Mouse (Mus musculus) midbrain, embryonic 14.5 days (tissue): Measurements from ENCODE around the gene Sbno2. TPM values are rescaled to one million over a fixed set of nuclear protein-coding genes. Genes with fewer than 3 reads are reported as not detected.

Experiments used
- ATAC-seq: fragments of 200-750 bp; cut with Nextera tagmentation; 2 replicates; pipeline ENCODE4 v1.8.0; 2017; ENCODE audit warnings: moderate number of reproducible peaks, moderate library complexity; ENCODE audit not compliant: low FRiP score, low TSS enrichment
- DNase-seq: peaks from one replicate; pipeline ENCODE4 v3.0.0-alpha.2; 2015
- H3K27ac ChIP-seq: fragments of 300-500 bp; sonication (generic); replicated peaks from 2 replicates; pipeline ENCODE4 v1.5.1; 2014; ENCODE audit warnings: mild to moderate bottlenecking, low read depth, low read length, moderate library complexity
- H3K27me3 ChIP-seq: fragments of 300-500 bp; sonication (generic); 2 replicates; pipeline ENCODE4 v1.6.1; 2014; ENCODE audit warnings: low read length, control low read depth, mixed read lengths; ENCODE audit not compliant: control insufficient read depth, insufficient read depth
- H3K36me3 ChIP-seq: fragments of 300-500 bp; sonication (generic); 2 replicates; pipeline ENCODE4 v1.6.1; 2014; ENCODE audit warnings: low read length, control low read depth; ENCODE audit not compliant: control insufficient read depth, insufficient read depth
- H3K4me1 ChIP-seq: fragments of 300-500 bp; sonication (generic); 2 replicates; pipeline ENCODE4 v1.6.1; 2014; ENCODE audit warnings: mild to moderate bottlenecking, antibody characterized with exemption, low read length, control low read depth; ENCODE audit not compliant: control insufficient read depth, insufficient read depth
- H3K4me2 ChIP-seq: fragments of 300-500 bp; sonication (generic); 2 replicates; pipeline ENCODE4 v1.6.1; 2014; ENCODE audit warnings: mild to moderate bottlenecking, low read length, moderate library complexity
- H3K4me3 ChIP-seq: fragments of 300-500 bp; sonication (generic); replicated peaks from 2 replicates; pipeline ENCODE4 v1.5.1; 2014; ENCODE audit warnings: low read depth, low read length
- H3K9ac ChIP-seq: fragments of 300-500 bp; sonication (generic); replicated peaks from 2 replicates; pipeline ENCODE4 v1.6.1; 2014; ENCODE audit warnings: mild to moderate bottlenecking, low read length, moderate library complexity
- H3K9me3 ChIP-seq: fragments of 300-500 bp; sonication (generic); 2 replicates; pipeline ENCODE4 v1.6.1; 2016; ENCODE audit warnings: low read length, control low read depth, mixed read lengths; ENCODE audit not compliant: control insufficient read depth
- WGBS: fragments of 180-500 bp; shearing (Covaris S2); extraction: QIAGEN DNeasy Blood & Tissue Kit; methylation state at CpG from one replicate; pipeline ENCODE4 v1.1.7; 2014; 5-methylcytosine and 5-hydroxymethylcytosine counted together
- polyA plus RNA-seq: library from polyadenylated mRNA; unstranded; fragments of >200 nt; fragmentation: Nextera tagmentation; extraction: Ambion mirVana; gene quantifications from 2 replicates; pipeline ENCODE4 v1.2.1, GENCODE M21; 2014

Sbno2 gene
- polyA plus RNA-seq, 1 experiment from 2014 or later = 13.2 TPM

DNA sequence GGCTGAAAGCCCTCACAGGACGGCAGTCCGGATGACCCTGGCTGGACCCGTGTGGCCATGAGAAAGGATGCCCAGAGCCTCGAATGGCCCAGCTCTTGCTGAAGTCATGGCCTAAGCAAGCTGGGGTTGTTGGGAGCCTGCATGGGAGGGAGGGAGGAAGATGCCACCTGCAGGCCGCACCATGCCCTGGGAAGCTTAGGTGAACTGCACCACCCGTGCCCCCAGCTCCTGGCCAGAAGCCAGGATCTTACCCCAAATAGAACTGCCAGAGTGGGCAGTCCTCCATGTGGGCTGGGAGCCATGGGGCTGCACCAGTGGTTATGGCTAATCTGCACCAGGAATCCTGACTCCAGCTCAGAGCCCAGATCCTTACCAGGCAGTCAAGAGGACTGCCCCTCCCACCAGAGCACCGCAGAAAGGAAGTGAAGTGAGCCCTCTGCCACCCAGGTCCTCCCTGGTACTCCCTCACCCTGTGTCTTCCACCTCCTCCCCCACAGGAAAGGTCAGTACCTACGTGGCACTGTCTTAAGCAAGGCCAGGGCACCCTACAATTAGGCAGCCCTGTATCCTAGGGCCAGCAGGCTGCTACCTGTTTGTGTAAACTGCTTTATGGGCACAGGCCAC is 28.0 kb upstream of the Sbno2 start:
- Histone ChIP-seq H3K4me1 (peaks cover 33% of the 10 kb centered on the region), H3K36me3 (peaks cover 81% of the 10 kb centered on the region), H3K4me2 (no peak overlapping the region), H3K4me3 (no peak overlapping the region), H3K9me3 (no peaks in the 10 kb centered on the region), H3K27ac (no peak overlapping the region), H3K27me3 (no peaks in the 10 kb centered on the region; the same call in 1 of the 2 replicates), H3K9ac (no peak overlapping the region)
- ATAC-seq = no peak
- 78% methylated on average over 8 of the region's 8 CpGs for WGBS
- no peak for DNase-seq

DNA sequence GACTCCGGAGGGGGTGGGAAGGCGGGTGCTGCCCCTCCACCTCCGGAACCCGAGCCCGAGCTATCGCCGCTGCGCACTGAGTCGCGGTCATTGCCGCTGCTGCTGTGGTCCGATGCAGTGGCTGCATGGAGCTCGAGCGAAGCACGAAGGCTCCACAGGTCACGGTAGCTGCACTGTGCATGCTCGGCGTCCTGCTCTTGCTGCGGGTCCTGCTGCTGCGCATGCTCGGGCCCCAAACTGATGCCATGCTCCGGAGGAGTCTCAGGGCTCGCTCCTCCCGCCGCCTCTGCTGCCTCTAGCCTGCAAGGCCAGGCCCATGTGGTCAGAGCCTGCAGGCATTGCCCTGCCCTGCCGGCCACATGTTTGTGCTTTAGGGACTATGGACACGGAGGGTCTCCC is 26.6 kb upstream of the Sbno2 start:
- no peaks in the 10 kb centered on the region; the same call in 1 of the 2 replicates for H3K27me3 ChIP-seq
- H3K9me3 ChIP-seq = no peaks in the 10 kb centered on the region
- H3K4me1 ChIP-seq = peaks cover 21% of the 10 kb centered on the region
- DNase-seq (peak; percentile 53), ATAC-seq (no peak)
- peak overlapping the region; percentile 25 for H3K4me2 ChIP-seq
- no peak overlapping the region for H3K9ac ChIP-seq
- no peak overlapping the region for H3K4me3 ChIP-seq
- H3K36me3 ChIP-seq = peaks cover 94% of the 10 kb centered on the region
- H3K27ac ChIP-seq = 0 out of 2 replicates have a peak overlapping the region, but pooled peaks have one; percentile 5
- WGBS = 23% methylated on average over 27 of the region's 27 CpGs

DNA sequence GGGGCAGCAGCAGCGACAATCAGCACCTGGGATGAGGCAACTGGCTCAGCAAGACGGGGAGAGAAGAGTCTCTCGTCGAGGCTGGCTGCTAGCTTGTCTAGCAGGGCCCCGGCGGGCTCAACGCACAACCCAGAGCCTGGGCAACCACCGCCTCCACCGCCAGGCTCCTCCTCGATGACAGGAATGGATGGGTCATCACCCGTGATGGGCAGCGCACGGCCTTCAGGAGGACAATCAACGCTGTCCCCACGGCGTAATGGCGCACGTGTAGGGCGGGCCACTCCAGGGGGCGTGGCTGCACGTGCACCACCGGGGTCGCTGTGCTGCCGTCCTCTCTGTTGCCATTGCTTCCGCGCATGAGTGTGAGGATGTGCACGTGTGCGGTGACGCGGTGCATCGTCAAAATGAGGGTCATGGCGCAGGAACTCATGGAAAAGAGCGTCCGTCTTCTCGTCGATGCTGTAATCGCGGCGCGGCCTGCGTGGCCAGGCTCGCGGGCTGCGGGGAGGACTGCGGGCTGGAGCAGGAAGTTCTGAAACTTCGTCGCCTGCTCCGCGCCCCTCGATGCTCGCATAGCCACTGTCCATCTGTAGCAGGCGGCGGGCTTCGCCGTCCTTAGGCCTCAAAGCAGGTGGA is 26.1 kb upstream of the Sbno2 start:
- Histone ChIP-seq H3K4me3 (no peak overlapping the region), H3K9ac (no peak overlapping the region), H3K4me1 (peaks cover 16% of the 10 kb centered on the region), H3K27ac (no peak overlapping the region; the same call in 1 of the 2 replicates), H3K4me2 (peak overlapping the region; percentile 25), H3K36me3 (peaks cover 100% of the 10 kb centered on the region), H3K27me3 (no peaks in the 10 kb centered on the region), H3K9me3 (no peaks in the 10 kb centered on the region)
- peak; percentile 19 for ATAC-seq
- WGBS = 12% methylated on average over 55 of the region's 55 CpGs
- peak; percentile 72 for DNase-seq

DNA sequence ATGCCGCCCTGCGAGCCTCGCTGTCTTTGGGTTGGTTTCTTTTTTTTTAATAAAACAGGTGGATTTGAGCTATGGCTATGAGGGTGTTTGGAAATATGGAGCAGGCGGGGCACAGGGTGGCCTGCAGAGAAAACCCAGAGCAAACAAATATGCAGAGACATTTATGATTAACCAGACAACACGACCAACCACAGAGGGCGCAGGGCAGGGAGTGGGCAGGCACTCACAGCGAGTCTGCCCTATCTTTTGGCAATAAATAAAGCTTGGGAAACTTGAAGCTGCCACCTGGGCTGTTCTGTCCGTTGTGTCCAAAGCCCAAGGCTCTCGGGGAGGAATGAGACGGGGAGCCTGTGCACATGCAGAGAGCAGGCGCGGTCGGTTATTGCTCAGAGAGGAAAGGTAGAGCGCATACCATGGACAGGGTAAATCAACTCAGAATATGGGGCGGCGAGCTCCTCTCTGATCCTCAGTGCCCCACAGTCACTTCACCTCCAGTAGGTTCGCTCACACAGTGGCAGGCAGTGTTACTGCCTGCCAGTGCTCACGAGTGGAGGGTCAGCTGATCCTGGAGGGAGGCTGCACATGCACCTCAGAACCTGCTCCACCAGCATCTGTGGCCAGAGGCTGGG is 25.1 kb upstream of the Sbno2 start:
- no peak for ATAC-seq
- WGBS = 86% methylated on average over 18 of the region's 18 CpGs
- no peak overlapping the region for H3K9ac ChIP-seq
- no peak overlapping the region for H3K27ac ChIP-seq
- H3K4me3 ChIP-seq = no peak overlapping the region
- H3K36me3 ChIP-seq = peaks cover 100% of the 10 kb centered on the region
- H3K9me3 ChIP-seq = no peaks in the 10 kb centered on the region
- no peak for DNase-seq
- H3K27me3 ChIP-seq = no peaks in the 10 kb centered on the region
- H3K4me2 ChIP-seq = no peak overlapping the region
- H3K4me1 ChIP-seq = peaks cover 10% of the 10 kb centered on the region; the same call in 1 of the 2 replicates

DNA sequence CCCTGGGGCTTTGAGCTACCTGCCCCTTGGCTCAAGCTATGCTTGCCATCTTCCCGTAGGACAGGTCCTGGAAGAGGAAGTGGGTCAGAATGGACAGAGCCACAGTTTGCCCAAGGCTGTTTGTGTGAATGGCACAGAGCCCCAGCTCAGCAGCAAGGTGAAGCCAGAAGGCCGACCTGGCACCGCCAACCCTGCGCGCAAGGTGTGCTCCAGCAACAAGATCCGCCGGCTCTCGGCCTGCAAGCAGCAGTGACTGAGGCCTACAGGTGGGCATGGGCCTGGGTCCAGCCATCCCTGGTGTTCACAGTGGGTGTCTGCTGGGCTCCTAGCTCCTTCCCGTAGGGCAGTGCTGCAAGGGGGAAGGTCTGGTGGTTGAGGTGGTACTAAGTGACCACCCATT is 24.5 kb upstream of the Sbno2 start:
- no peaks in the 10 kb centered on the region for H3K9me3 ChIP-seq
- H3K4me1 ChIP-seq = peaks cover 10% of the 10 kb centered on the region; the same call in 1 of the 2 replicates
- ATAC-seq (no peak), DNase-seq (no peak)
- no peak overlapping the region for H3K9ac ChIP-seq
- no peak overlapping the region for H3K4me3 ChIP-seq
- WGBS = 93% methylated on average over 9 of the region's 9 CpGs
- no peak overlapping the region for H3K27ac ChIP-seq
- H3K27me3 ChIP-seq = no peaks in the 10 kb centered on the region
- H3K4me2 ChIP-seq = no peak overlapping the region
- H3K36me3 ChIP-seq = peaks cover 100% of the 10 kb centered on the region

DNA sequence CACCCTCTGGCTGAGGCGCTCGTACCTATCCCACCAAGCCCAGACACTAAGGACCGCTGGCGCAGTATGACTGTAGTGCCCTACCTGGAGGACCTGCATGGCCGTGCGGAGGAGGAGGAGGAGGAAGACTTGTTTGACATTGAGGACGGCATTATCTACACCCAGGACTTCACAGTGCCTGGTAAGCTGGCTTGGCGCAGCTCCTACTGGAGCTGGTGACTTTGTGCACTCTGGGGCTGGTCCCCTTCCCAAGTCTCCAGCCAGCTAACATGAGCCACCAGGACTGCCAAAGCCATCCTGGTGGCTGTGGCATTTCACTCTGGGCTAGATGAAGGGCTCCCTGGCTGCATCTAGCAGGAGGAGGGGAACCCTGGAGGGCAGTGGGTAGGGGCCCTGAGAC is 22.5 kb upstream of the Sbno2 start:
- WGBS = 91% methylated on average over 8 of the region's 8 CpGs
- H3K4me1 ChIP-seq = peaks cover 10% of the 10 kb centered on the region; the same call in 1 of the 2 replicates
- no peak overlapping the region for H3K4me2 ChIP-seq
- peaks cover 89% of the 10 kb centered on the region for H3K36me3 ChIP-seq
- no peak overlapping the region for H3K4me3 ChIP-seq
- ATAC-seq = no peak
- H3K9ac ChIP-seq = no peak overlapping the region
- no peak for DNase-seq
- no peak overlapping the region for H3K27ac ChIP-seq
- H3K27me3 ChIP-seq = no peaks in the 10 kb centered on the region
- no peaks in the 10 kb centered on the region for H3K9me3 ChIP-seq

DNA sequence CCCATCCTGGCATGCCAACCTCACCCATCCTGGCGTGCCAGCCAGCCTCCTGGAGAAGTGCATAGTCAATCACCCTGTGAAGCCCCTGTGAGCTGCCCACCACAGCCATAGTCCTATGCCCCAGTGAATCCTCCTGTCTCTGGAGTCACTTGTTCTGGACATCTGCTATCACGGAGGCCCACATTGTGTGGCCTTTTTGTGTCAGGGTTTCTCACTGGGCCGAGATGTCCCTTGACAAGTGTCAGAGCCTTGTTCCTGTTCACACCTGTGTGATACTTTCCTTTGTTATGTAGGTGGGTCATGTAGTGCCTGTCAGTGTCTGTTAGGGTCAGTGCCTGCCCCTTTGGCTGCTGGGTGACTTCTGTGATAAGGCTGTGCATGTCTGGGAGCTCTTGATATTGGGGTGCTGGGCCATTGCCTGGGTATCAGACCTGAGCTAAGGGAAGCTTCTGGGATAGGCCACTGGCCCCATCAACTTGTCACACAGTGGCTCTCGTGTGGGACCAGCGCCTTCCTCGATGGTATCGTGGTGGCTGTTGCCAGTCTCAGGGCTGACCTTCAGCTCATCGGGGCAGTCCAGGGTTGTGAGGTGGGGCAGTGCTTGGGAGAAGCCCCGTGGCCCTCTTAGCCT is 18.7 kb upstream of the Sbno2 start:
- DNase-seq = no peak
- H3K36me3 ChIP-seq = peaks cover 60% of the 10 kb centered on the region
- H3K9ac ChIP-seq = no peak overlapping the region
- H3K9me3 ChIP-seq = no peaks in the 10 kb centered on the region
- H3K27me3 ChIP-seq = no peaks in the 10 kb centered on the region
- no peak overlapping the region for H3K4me3 ChIP-seq
- no peak overlapping the region for H3K27ac ChIP-seq
- WGBS = 92% methylated on average over 9 of the region's 9 CpGs
- H3K4me1 ChIP-seq = 0 out of 2 replicates have a peak, but pooled peaks cover 3% of the 10 kb centered on the region
- ATAC-seq = no peak
- H3K4me2 ChIP-seq = no peak overlapping the region

DNA sequence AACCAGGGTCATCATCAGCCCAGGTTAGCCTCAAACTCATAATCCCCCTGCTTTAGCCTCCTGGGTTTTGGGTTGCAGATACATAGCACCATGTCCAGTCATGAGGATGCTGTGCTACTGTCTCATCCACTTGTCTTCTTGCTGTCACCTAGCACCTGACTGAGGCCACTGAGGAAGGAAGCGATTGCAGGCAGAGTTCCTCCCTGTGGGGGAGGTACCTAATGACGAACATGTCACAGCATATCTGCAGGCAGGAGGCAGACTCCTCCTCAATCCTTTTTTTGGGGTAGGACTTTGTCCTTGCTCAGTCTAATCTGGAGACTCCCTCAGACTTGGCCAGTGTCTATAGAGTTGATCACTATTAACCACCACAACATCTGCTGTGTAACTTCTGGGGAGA is 16.3 kb upstream of the Sbno2 start:
- ATAC-seq = no peak
- Histone ChIP-seq H3K4me1 (peaks cover 27% of the 10 kb centered on the region), H3K9ac (no peak overlapping the region), H3K27ac (no peak overlapping the region), H3K4me3 (no peak overlapping the region), H3K9me3 (no peaks in the 10 kb centered on the region), H3K27me3 (no peaks in the 10 kb centered on the region), H3K4me2 (no peak overlapping the region), H3K36me3 (peaks cover 43% of the 10 kb centered on the region)
- DNase-seq = no peak
- WGBS = 96% methylated on average over 2 of the region's 2 CpGs
